Mouse (Mus musculus) MEL (cell line): ENCODE results near the gene Mbd3.

Source experiments
- CHD1 ChIP-seq: IDR thresholded peaks from 2 replicates; pipeline ENCODE4 v1.6.1; 2012; ENCODE audit warnings: low read depth, mild to moderate bottlenecking, inconsistent platforms, low read length, improper control_type of control experiment
- CTCF ChIP-seq, 3 experiments: IDR thresholded peaks in 2 of 3; conservative IDR thresholded peaks in 1 of 3; 2 replicates each; pipeline ENCODE4 v1.5.1; 2011 to 2012; ENCODE audit warnings: low read length in 3 of 3, low read depth in 2 of 3, mild to moderate bottlenecking in 2 of 3, improper control_type of control experiment in 1 of 3, inconsistent platforms in 1 of 3, mixed read lengths in 1 of 3, moderate library complexity in 1 of 3; ENCODE audit not compliant: control insufficient read depth in 1 of 3, insufficient read depth in 1 of 3, poor library complexity in 1 of 3, severe bottlenecking in 1 of 3
- EP300 ChIP-seq, 2 experiments: IDR thresholded peaks; 2 replicates each; pipeline ENCODE4 v1.6.1; 2011; ENCODE audit warnings: improper control_type of control experiment in 2 of 2, low read length in 2 of 2, low read depth in 1 of 2, mild to moderate bottlenecking in 1 of 2
- MAFK ChIP-seq: IDR thresholded peaks from 2 replicates; pipeline ENCODE4 v1.6.1; 2011; ENCODE audit warnings: low read depth, mild to moderate bottlenecking, low read length, improper control_type of control experiment, borderline replicate concordance
- NRF1 ChIP-seq: IDR thresholded peaks from 2 replicates; pipeline ENCODE4 v1.6.1; 2014; ENCODE audit warnings: low read depth, mild to moderate bottlenecking, inconsistent platforms, low read length, improper control_type of control experiment, moderate library complexity; ENCODE audit not compliant: poor library complexity, insufficient read depth, severe bottlenecking
- POLR2A ChIP-seq, 2 experiments: IDR thresholded peaks; 2 replicates each; pipeline ENCODE4 v1.6.1; 2011 to 2012; ENCODE audit warnings: low read length in 2 of 2, mild to moderate bottlenecking in 2 of 2, control low read depth in 1 of 2, improper control_type of control experiment in 1 of 2, low read depth in 1 of 2, moderate library complexity in 1 of 2; ENCODE audit not compliant: control insufficient read depth in 1 of 2, insufficient read depth in 1 of 2, poor library complexity in 1 of 2
- USF1 ChIP-seq: IDR thresholded peaks from 2 replicates; pipeline ENCODE4 v1.6.1; 2014; ENCODE audit warnings: low read depth, mild to moderate bottlenecking, inconsistent platforms, low read length, improper control_type of control experiment, moderate library complexity
- USF2 ChIP-seq, 2 experiments: IDR thresholded peaks; 2 replicates each; pipeline ENCODE4 v1.6.1; 2011 to 2012; ENCODE audit warnings: improper control_type of control experiment in 2 of 2, low read length in 2 of 2, borderline replicate concordance in 1 of 2, inconsistent platforms in 1 of 2, low read depth in 1 of 2, mild to moderate bottlenecking in 1 of 2; ENCODE audit not compliant: insufficient read depth in 1 of 2
- ZKSCAN1 ChIP-seq: IDR thresholded peaks from 2 replicates; pipeline ENCODE4 v1.6.1; 2012; ENCODE audit warnings: low read depth, mild to moderate bottlenecking, inconsistent platforms, low read length, improper control_type of control experiment, moderate library complexity

DNA sequence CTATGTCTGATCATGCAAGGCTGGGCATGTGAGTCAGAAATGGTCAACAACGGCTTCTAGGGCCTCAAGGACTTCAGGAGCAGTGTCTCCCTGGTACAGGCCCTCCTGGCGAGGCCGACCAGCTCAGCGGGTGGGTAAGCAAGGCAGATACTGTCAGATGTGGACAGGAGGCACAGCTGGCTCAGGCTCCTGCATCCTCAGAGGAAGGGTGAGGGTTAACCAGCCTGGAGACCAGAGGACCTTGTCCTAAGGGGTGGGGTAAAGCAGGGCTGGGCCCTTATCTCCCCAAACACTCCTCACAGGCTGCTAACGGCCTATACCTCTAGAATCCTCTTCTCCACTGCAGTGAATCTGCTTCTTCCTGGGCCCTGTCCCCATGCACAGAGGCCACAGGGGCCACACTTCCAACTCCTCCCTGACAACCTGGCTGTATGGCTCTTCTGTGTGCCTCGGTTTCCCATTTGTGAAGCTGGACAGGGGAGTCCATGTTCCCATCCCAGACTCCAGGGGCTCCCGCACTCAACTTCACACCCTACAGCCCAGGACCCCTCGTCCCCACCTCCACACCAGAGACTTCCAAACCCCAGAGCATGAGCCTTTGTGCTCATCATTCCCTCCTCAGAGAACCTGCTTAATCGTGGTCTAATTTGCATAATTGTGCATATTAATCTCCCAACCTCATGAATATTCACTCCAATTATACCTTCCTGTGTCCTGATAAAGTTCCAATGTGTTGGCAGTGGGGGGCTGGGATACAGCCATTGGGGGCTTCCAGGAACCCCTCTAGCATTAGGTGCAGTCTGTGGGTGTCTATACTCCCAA, 22.5 kb upstream of the Mbd3 start:
- TF ChIP-seq USF1 (no peak), MAFK (no peak), USF2 (IDR thresholded peaks at IDR 0.05; ENCODE audit: borderline replicate concordance in 1 of 2, insufficient read depth in 1 of 2, low read depth in 1 of 2, low read length in 2 of 2) (no peak), EP300 (IDR thresholded peaks at IDR 0.05; ENCODE audit: low read depth in 1 of 2, low read length in 2 of 2) (peak; percentile 87 to 97), CHD1 (no peak), NRF1 (no peak), ZKSCAN1 (no peak), CTCF (IDR thresholded peaks at IDR 0.05 in 2 of 3, conservative IDR thresholded peaks at IDR 0.05 in 1 of 3; ENCODE audit: control insufficient read depth in 1 of 3, insufficient read depth in 1 of 3, low read depth in 2 of 3, low read length in 3 of 3, poor library complexity in 1 of 3, severe bottlenecking in 1 of 3) (no peak), POLR2A (IDR thresholded peaks at IDR 0.05; ENCODE audit: control insufficient read depth in 1 of 2, insufficient read depth in 1 of 2, low read depth in 1 of 2, low read length in 2 of 2, poor library complexity in 1 of 2) (peak in 1 of 2 experiments; percentile 71; a peak in 2 of 4 replicates)
